Mouse (Mus musculus): ENCODE measurements around the gene Rgs9bp. TPM values are rescaled to one million over a fixed set of nuclear protein-coding genes. Genes with fewer than 3 reads are reported as not detected.
A peak's percentile ranks its signal among the peaks of the same experiment; 100 is the strongest.

Rgs9bp gene
- polyA plus RNA-seq (2014; fragmentation: Nextera tagmentation; extraction: Ambion mirVana) = 0.21 and 0.32 TPM in 2 replicates

DNA sequence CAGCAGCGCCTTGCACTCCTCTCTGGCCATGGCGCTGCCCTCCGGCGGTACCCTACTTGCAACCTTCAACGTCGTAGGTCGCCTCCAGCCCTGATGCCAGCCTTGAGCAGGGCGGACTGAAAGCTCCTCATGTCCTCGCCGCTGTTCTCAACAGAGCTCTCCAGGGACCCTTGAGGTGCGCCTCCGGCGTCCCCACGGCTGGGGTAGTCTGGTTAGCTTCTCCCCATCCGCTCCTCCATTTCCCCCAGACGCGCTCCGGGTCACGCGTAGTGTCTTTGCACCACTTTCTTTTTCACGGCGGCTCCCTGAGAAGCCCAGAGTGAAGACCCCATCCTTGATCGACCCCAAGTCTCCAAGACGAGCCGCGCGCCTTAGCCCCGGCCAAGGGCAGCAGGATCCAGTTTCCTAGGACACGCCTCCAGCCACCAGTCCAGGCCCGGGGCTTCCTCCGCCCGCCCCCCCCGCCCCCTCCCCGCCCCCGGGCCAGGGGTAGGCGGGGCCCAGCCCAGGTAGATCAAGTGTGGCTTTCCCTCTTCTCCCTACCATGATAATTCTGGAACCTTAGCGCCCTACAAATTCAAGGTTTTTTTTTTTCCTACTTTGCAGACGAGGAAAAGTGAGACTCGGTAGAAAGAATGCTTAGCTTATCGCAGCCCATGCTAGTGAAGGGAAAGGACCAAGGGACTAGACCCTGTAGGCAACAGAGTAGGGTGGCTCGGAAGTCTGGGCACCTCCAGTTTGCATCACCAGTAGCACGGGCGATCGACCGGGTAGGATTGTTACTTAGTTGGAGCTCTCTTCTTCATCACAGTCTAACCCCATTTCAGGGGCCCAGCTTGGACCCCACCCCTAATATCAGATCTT is at the start of gene Rgs9bp:
TSS of gene Rgs9bp (minus strand) at position 392 of the 864 bp plus-strand sequence.
- peaks cover 29% of the 10 kb centered on the region for H3K27me3 ChIP-seq (ENCODE audit: control insufficient read depth, insufficient read depth, low read length)
- peak; percentile 69 for ATAC-seq (replicated peaks; ENCODE audit: low FRiP score)
- H3K36me3 ChIP-seq (ENCODE audit: control insufficient read depth, insufficient read depth, low read length) = no peaks in the 10 kb centered on the region
- peak; percentile 85 for DNase-seq (ENCODE audit: low spot score)
- H3K9me3 ChIP-seq (ENCODE audit: control insufficient read depth, low read length) = no peaks in the 10 kb centered on the region
- 2% methylated on average over 44 of the region's 45 CpGs for WGBS
- peak within 1 kb of the TSS; percentile 98 for H3K4me2 ChIP-seq (ENCODE audit: low read depth, low read length, severe bottlenecking)
- peaks cover 15% of the 10 kb centered on the region; the same call in 1 of the 2 replicates for H3K4me1 ChIP-seq (replicated peaks; ENCODE audit: control insufficient read depth, insufficient read depth, low read length)
- peak within 1 kb of the TSS; percentile 66 for H3K4me3 ChIP-seq (ENCODE audit: low read depth, low read length)
- no peak within 1 kb of the TSS; the same call in 1 of the 2 replicates for H3K27ac ChIP-seq (ENCODE audit: low read depth, low read length)
- H3K9ac ChIP-seq (ENCODE audit: low read length) = peak within 1 kb of the TSS; percentile 67

DNA sequence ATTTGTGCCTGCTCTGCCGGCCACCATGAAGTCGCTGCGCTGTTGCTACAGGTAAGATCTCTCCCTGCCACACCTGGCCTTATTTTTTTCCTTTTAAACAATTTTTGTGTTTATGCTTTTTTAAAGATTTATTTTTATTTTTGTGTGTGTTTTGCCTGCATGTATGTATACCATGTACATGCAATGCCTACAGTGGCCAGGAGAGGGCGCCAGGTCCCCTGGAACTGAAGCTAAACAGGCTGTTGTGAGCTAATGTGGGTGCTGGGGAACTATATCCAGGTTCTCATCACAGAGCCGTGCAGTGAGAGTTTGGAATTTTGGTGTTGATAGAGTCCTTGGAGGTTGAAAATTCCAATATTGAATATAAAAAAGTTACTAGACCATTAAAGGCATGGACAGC is 43.1 kb upstream of the Rgs9bp start:
- H3K27me3 ChIP-seq (ENCODE audit: control insufficient read depth, insufficient read depth, low read length) = no peaks in the 10 kb centered on the region
- no peaks in the 10 kb centered on the region for H3K9me3 ChIP-seq (ENCODE audit: control insufficient read depth, low read length)
- DNase-seq (ENCODE audit: low spot score) = peak; percentile 76
- 71% methylated on average over 5 of the region's 5 CpGs for WGBS
- H3K4me3 ChIP-seq (ENCODE audit: low read depth, low read length) = no peak overlapping the region
- H3K4me2 ChIP-seq (ENCODE audit: low read depth, low read length, severe bottlenecking) = no peak overlapping the region
- no peak overlapping the region for H3K27ac ChIP-seq (ENCODE audit: low read depth, low read length)
- H3K4me1 ChIP-seq (replicated peaks; ENCODE audit: control insufficient read depth, insufficient read depth, low read length) = no peaks in the 10 kb centered on the region
- no peak overlapping the region for H3K9ac ChIP-seq (ENCODE audit: low read length)
- H3K36me3 ChIP-seq (ENCODE audit: control insufficient read depth, insufficient read depth, low read length) = peaks cover 4% of the 10 kb centered on the region
- no peak for ATAC-seq (replicated peaks; ENCODE audit: low FRiP score)

- H3K36me3 ChIP-seq (ENCODE audit: control insufficient read depth, insufficient read depth, low read length) = peaks cover 4% of the 10 kb centered on the region; the same call in 1 of the 2 replicates
- WGBS = 94% methylated on average over 10 of the region's 10 CpGs
- no peak overlapping the region for H3K4me2 ChIP-seq (ENCODE audit: low read depth, low read length, severe bottlenecking)
These were observed 42.0 kb upstream of the Rgs9bp start for GRCm38 (mm10) chr7:35627371-35627770.

DNA sequence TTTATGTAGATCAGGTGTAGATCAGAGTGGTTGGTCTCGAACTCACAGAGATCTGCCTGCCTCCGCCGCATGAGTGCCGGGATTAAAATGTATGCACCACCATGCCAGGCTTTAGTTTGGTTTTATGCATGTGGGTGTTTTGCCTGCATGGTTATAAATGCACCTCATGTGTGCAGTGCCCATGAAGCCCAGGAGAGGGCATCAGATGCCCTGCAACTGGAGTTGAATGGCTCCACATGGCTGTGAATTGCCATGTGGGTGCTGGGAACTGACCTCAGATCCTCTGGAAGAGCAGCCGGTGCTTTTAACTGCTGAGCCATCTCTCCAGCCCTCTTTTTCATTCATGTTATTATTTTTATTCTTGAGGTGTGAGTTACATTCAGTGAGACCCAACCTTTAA is 40.7 kb upstream of the Rgs9bp start:
- H3K4me1 ChIP-seq (replicated peaks; ENCODE audit: control insufficient read depth, insufficient read depth, low read length) = no peaks in the 10 kb centered on the region
- no peaks in the 10 kb centered on the region for H3K27me3 ChIP-seq (ENCODE audit: control insufficient read depth, insufficient read depth, low read length)
- H3K27ac ChIP-seq (ENCODE audit: low read depth, low read length) = no peak overlapping the region
- ATAC-seq (replicated peaks; ENCODE audit: low FRiP score) (no peak), DNase-seq (ENCODE audit: low spot score) (no peak)
- no peak overlapping the region for H3K4me2 ChIP-seq (ENCODE audit: low read depth, low read length, severe bottlenecking)
- H3K9ac ChIP-seq (ENCODE audit: low read length) = no peak overlapping the region
- H3K9me3 ChIP-seq (ENCODE audit: control insufficient read depth, low read length) = no peaks in the 10 kb centered on the region
- 96% methylated on average over 5 of the region's 5 CpGs for WGBS
- no peak overlapping the region for H3K4me3 ChIP-seq (ENCODE audit: low read depth, low read length)
- H3K36me3 ChIP-seq (ENCODE audit: control insufficient read depth, insufficient read depth, low read length) = peaks cover 4% of the 10 kb centered on the region; the same call in 1 of the 2 replicates

More at GRCm38 (mm10) chr7:35627371-35627770, 42.0 kb upstream of the Rgs9bp start:
- no peaks in the 10 kb centered on the region for H3K27me3 ChIP-seq (ENCODE audit: control insufficient read depth, insufficient read depth, low read length)
- H3K4me1 ChIP-seq (replicated peaks; ENCODE audit: control insufficient read depth, insufficient read depth, low read length) = no peaks in the 10 kb centered on the region
- H3K27ac ChIP-seq (ENCODE audit: low read depth, low read length) = no peak overlapping the region
- no peak for DNase-seq (ENCODE audit: low spot score)
- H3K9ac ChIP-seq (ENCODE audit: low read length) = no peak overlapping the region
- no peak for ATAC-seq (replicated peaks; ENCODE audit: low FRiP score)
- no peak overlapping the region for H3K4me3 ChIP-seq (ENCODE audit: low read depth, low read length)
- H3K9me3 ChIP-seq (ENCODE audit: control insufficient read depth, low read length) = no peaks in the 10 kb centered on the region

DNA sequence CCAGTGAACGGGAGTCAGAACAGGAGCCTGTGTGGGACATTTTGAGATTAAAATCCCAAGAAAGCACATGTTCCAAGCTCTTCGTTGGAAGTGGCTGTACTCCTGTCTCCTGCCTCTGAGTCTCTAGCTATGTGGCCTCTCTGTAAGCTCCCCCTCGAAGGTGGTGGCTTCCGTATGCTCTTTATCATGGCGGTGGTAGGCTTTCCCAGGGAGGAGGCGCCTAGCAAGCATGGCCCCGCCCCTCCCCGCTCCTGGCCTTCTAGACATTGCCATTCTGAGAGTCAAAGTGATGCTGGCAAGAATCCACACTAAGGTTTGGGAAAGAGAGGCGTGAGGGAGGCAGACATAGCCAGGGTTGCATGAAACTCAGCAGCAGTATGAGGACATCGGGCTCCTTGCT is 37.2 kb upstream of the Rgs9bp start:
- DNase-seq (ENCODE audit: low spot score) (no peak), ATAC-seq (replicated peaks; ENCODE audit: low FRiP score) (no peak)
- WGBS = 91% methylated on average over 10 of the region's 10 CpGs
- Histone ChIP-seq H3K4me3 (ENCODE audit: low read depth, low read length) (no peak overlapping the region), H3K9ac (ENCODE audit: low read length) (no peak overlapping the region), H3K27me3 (ENCODE audit: control insufficient read depth, insufficient read depth, low read length) (no peaks in the 10 kb centered on the region), H3K27ac (ENCODE audit: low read depth, low read length) (no peak overlapping the region), H3K36me3 (ENCODE audit: control insufficient read depth, insufficient read depth, low read length) (peaks cover 3% of the 10 kb centered on the region; the same call in 1 of the 2 replicates), H3K9me3 (ENCODE audit: control insufficient read depth, low read length) (no peaks in the 10 kb centered on the region), H3K4me1 (replicated peaks; ENCODE audit: control insufficient read depth, insufficient read depth, low read length) (no peaks in the 10 kb centered on the region; the same call in 1 of the 2 replicates), H3K4me2 (ENCODE audit: low read depth, low read length, severe bottlenecking) (no peak overlapping the region)

DNA sequence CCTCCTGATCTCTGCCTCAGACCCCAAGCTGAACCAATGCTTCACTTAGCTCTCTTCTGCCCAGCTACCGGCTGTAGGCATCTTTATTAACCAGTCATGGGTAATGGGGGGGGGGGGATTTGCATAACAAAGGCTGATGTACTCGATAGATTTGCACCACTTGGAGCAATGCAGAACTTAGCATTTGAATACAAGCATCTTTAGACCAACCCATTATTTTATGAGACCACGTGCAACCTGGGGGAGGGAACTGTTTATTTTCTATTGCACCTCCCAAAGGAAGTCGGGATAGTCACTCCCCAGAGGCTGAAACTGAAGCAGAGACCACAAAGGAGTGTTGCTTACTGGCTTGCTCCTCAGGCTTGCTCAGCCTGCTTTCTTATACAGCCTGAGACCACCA is 32.1 kb upstream of the Rgs9bp start:
- Histone ChIP-seq H3K4me1 (replicated peaks; ENCODE audit: control insufficient read depth, insufficient read depth, low read length) (no peaks in the 10 kb centered on the region; the same call in 1 of the 2 replicates), H3K27ac (ENCODE audit: low read depth, low read length) (no peak overlapping the region), H3K4me3 (ENCODE audit: low read depth, low read length) (no peak overlapping the region), H3K9ac (ENCODE audit: low read length) (no peak overlapping the region), H3K9me3 (ENCODE audit: control insufficient read depth, low read length) (no peaks in the 10 kb centered on the region), H3K36me3 (ENCODE audit: control insufficient read depth, insufficient read depth, low read length) (peaks cover 3% of the 10 kb centered on the region; the same call in 1 of the 2 replicates), H3K4me2 (ENCODE audit: low read depth, low read length, severe bottlenecking) (no peak overlapping the region), H3K27me3 (ENCODE audit: control insufficient read depth, insufficient read depth, low read length) (no peaks in the 10 kb centered on the region)
- ATAC-seq (replicated peaks; ENCODE audit: low FRiP score) (no peak), DNase-seq (ENCODE audit: low spot score) (no peak)
- WGBS = 50% methylated on average over 4 of the region's 4 CpGs

DNA sequence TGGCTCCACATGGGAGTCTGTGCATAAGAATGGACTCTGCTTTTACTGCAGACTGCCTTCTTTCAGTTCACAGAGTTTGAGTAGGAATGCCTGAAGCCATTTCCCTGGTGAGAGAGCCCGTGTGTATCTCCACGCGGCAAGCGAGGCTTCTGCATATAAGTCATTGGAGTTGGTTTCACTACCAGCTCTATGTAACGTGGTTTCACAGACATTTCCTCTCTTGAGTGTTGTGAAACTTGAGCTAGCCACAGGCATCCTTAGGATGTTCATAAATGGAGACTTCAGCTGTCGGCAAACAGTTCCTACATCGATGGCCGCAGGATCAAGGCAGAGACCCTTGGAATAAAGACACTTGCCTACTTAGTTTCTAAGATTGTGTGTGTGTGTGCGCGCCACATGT is 23.9 kb upstream of the Rgs9bp start:
- H3K4me1 ChIP-seq (replicated peaks; ENCODE audit: control insufficient read depth, insufficient read depth, low read length) = no peaks in the 10 kb centered on the region
- no peak overlapping the region for H3K9ac ChIP-seq (ENCODE audit: low read length)
- ATAC-seq (replicated peaks; ENCODE audit: low FRiP score) = no peak
- H3K4me3 ChIP-seq (ENCODE audit: low read depth, low read length) = no peak overlapping the region
- DNase-seq (ENCODE audit: low spot score) = no peak
- H3K36me3 ChIP-seq (ENCODE audit: control insufficient read depth, insufficient read depth, low read length) = no peaks in the 10 kb centered on the region; the same call in 1 of the 2 replicates
- H3K9me3 ChIP-seq (ENCODE audit: control insufficient read depth, low read length) = no peaks in the 10 kb centered on the region
- H3K4me2 ChIP-seq (ENCODE audit: low read depth, low read length, severe bottlenecking) = no peak overlapping the region
- no peak overlapping the region for H3K27ac ChIP-seq (ENCODE audit: low read depth, low read length)
- H3K27me3 ChIP-seq (ENCODE audit: control insufficient read depth, insufficient read depth, low read length) = no peaks in the 10 kb centered on the region
- 95% methylated on average over 10 of the region's 10 CpGs for WGBS

DNA sequence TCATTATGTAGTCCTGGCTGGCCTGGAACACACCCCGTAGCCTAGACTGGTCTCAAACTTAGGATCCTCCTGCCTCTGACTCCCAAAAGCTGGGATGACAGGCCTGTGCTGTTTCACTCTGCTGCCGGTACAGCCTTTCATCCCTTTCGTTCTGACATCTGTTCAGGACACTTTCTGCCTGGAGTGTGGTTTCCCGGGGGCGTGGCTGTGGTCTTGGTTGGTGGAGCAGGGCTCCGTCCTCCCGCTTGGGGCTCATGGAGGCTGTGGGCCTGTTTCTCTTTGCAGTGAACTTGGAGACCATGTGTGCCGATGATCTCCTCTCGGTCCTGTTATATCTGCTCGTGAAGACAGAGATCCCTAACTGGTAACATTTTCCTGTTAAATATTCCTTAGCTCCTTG is 21.4 kb upstream of the Rgs9bp start:
- no peaks in the 10 kb centered on the region for H3K27me3 ChIP-seq (ENCODE audit: control insufficient read depth, insufficient read depth, low read length)
- ATAC-seq (replicated peaks; ENCODE audit: low FRiP score) (no peak), DNase-seq (ENCODE audit: low spot score) (no peak)
- no peaks in the 10 kb centered on the region for H3K4me1 ChIP-seq (replicated peaks; ENCODE audit: control insufficient read depth, insufficient read depth, low read length)
- WGBS = 94% methylated on average over 10 of the region's 10 CpGs
- peaks cover 7% of the 10 kb centered on the region; the same call in 1 of the 2 replicates for H3K36me3 ChIP-seq (ENCODE audit: control insufficient read depth, insufficient read depth, low read length)
- no peak overlapping the region for H3K27ac ChIP-seq (ENCODE audit: low read depth, low read length)
- no peaks in the 10 kb centered on the region for H3K9me3 ChIP-seq (ENCODE audit: control insufficient read depth, low read length)
- no peak overlapping the region for H3K4me3 ChIP-seq (ENCODE audit: low read depth, low read length)
- no peak overlapping the region for H3K4me2 ChIP-seq (ENCODE audit: low read depth, low read length, severe bottlenecking)
- no peak overlapping the region for H3K9ac ChIP-seq (ENCODE audit: low read length)
